Mouse (Mus musculus) inflammation-experienced regulatory T-cells (primary cell): ENCODE measurements around the gene Olfr653. TPM values are rescaled to one million over a fixed set of nuclear protein-coding genes. Genes with fewer than 3 reads are reported as not detected.

Experiments used
- polyA plus RNA-seq, 2 experiments: library from polyadenylated mRNA; unstranded; fragments of 100-300 nt; shearing (Covaris generic); gene quantifications; one replicate each; pipeline ENCODE4 v1.2.1; 2017

The Olfr653 gene
- polyA plus RNA-seq, result under 1 TPM in 1 of 2 experiments, not detected in 1; 0.83 TPM

GRCm38 (mm10) chr7:104577014-104577413 is at the start of gene Olfr653:
Gene Olfr653, plus strand, starts transcription at chr7:104577314.

GRCm38 (mm10) chr7:104549833-104550232 is 27.3 kb upstream of the Olfr653 start, which contains the start of gene Olfr651:
Gene Olfr651, plus strand, starts transcription at chr7:104550133.

GRCm38 (mm10) chr7:104560601-104561000 is 16.5 kb upstream of the Olfr653 start, which contains the start of gene Olfr652:
Gene Olfr652, plus strand, starts transcription at chr7:104560901.

GRCm38 (mm10) chr7:104586725-104587124 is 9.6 kb downstream of the Olfr653 start, which contains the start of gene Olfr654:
Gene Olfr654, plus strand, starts transcription at chr7:104587025.

GRCm38 (mm10) chr7:104601679-104602078 is 24.6 kb downstream of the Olfr653 start, which contains the start of gene Olfr655:
Gene Olfr655, minus strand, starts transcription at chr7:104601779.

GRCm38 (mm10) chr7:104613655-104614054 is 36.5 kb downstream of the Olfr653 start, which contains the start of gene Olfr656:
Gene Olfr656, plus strand, starts transcription at chr7:104613955.

GRCm38 (mm10) chr7:104624494-104624893 is 47.4 kb downstream of the Olfr653 start, which contains the start of gene Olfr657:
Gene Olfr657, plus strand, starts transcription at chr7:104624794.

Other genes starting within 250 kb of the Olfr653 start
- 1 to 10 TPM; 1.5 to 2.2 TPM for gene Trim34b, start 247.8 kb upstream of the Olfr653 start, polyA plus RNA-seq
- gene Trim12c, start 224.0 kb upstream of the Olfr653 start, polyA plus RNA-seq, result 10 to 100 TPM; 19.3 to 21.5 TPM
- gene Trim30b, start 207.4 kb upstream of the Olfr653 start, polyA plus RNA-seq, result 1 to 10 TPM in 1 of 2 experiments, under 1 TPM in 1; 0.69 to 1.5 TPM
- under 1 TPM; 0.60 to 0.82 TPM for gene Trim30c, start 176.5 kb upstream of the Olfr653 start, polyA plus RNA-seq
- gene Trim30a, start 112.1 kb upstream of the Olfr653 start, polyA plus RNA-seq, result 10 to 100 TPM; 52.1 to 52.3 TPM
- gene Trim30d, start 69.5 kb upstream of the Olfr653 start, polyA plus RNA-seq, result 10 to 100 TPM; 18.5 to 22.7 TPM
- under 1 TPM in 1 of 2 experiments, not detected in 1; 0.64 TPM for gene Olfr651, start 27.2 kb upstream of the Olfr653 start, polyA plus RNA-seq
- gene Olfr652, start 16.4 kb upstream of the Olfr653 start, polyA plus RNA-seq, result 1 to 10 TPM in 1 of 2 experiments, under 1 TPM in 1; 0.14 to 1.6 TPM
- gene Olfr654, start 9.7 kb downstream of the Olfr653 start, polyA plus RNA-seq, result not detected
- under 1 TPM in 1 of 2 experiments, not detected in 1; 0.51 TPM for gene Olfr655, start 24.5 kb downstream of the Olfr653 start, polyA plus RNA-seq
- under 1 TPM in 1 of 2 experiments, not detected in 1; 0.09 TPM for gene Olfr656, start 36.6 kb downstream of the Olfr653 start, polyA plus RNA-seq
- gene Olfr657, start 47.5 kb downstream of the Olfr653 start, polyA plus RNA-seq, result under 1 TPM in 1 of 2 experiments, not detected in 1; 0.59 TPM
- under 1 TPM in 1 of 2 experiments, not detected in 1; 0.18 TPM for gene Olfr658, start 70.0 kb downstream of the Olfr653 start, polyA plus RNA-seq
- gene Olfr659, start 89.4 kb downstream of the Olfr653 start, polyA plus RNA-seq, result under 1 TPM; 0.12 to 0.47 TPM
- gene Olfr661, start 109.2 kb downstream of the Olfr653 start, polyA plus RNA-seq, result under 1 TPM; 0.07 to 0.59 TPM
- not detected for gene Usp17le, start 200.2 kb downstream of the Olfr653 start, polyA plus RNA-seq